Mouse (Mus musculus): ENCODE data around the gene Tpt1.

DNA sequence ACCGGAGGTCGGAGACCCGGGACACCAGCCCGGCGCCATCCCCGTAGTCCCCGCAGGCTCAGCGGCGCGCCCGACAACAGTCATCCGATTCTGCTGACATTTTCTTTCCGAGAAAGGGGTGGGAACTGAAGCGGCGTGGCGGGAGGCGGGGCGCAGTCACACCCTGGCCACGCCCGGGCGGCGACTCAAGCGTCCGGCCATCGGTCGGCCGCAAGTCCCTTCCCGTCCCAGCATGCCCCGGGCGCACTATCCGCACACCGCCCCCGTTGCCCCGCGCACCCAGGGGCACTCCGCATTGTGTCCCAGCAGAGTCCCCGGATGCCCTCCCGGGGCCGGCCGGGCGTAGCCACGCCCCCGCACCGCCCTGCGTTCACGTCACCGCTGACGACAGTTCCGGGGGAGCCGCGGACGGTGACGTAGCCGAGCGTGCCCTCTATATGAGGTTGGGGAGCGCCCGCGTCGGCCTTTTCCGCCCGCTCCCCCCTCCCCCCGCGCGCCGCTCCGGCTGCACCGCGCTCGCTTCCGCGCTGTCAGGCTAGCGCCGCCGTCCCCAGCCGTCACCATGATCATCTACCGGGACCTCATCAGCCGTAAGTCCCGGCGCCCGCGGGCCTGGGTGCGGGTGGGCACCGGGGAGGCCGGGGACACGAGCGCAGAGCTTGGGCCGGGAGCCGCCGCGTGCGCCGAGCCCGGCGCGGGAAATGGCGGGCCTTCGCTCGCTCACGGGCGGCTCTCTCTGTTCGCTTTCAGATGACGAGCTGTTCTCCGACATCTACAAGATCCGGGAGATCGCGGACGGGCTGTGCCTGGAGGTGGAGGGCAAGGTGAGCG is at the start of gene Tpt1:
- TF ChIP-seq CTCF (IDR thresholded peaks at IDR 0.05; ENCODE audit: low read depth, low read length) (no peak), POLR2A (IDR thresholded peaks at IDR 0.05; ENCODE audit: borderline replicate concordance, low read depth, low read length) (no peak)

Data from bone marrow macrophage, adult 2 months (primary cell).